Mouse (Mus musculus) C2C12 (cell line): ENCODE data around the gene Fam53b.

Source experiments
- CTCF ChIP-seq: IDR thresholded peaks from one replicate; pipeline ENCODE4 v1.5.1; 2011; ENCODE audit not compliant: control insufficient read depth, insufficient read depth, insufficient read length
- FOSL1 ChIP-seq: IDR thresholded peaks from one replicate; pipeline ENCODE4 v1.8.0; 2011; ENCODE audit warnings: mild to moderate bottlenecking, low read length; ENCODE audit not compliant: poor library complexity, insufficient read depth, severe bottlenecking
- MYOD1 ChIP-seq: IDR thresholded peaks from one replicate; pipeline ENCODE4 v1.6.1; 2011; ENCODE audit warnings: low read depth; ENCODE audit not compliant: control insufficient read depth, insufficient read length
- MYOG ChIP-seq: IDR thresholded peaks from one replicate; pipeline ENCODE4 v1.6.1; 2011; ENCODE audit not compliant: control insufficient read depth, insufficient read length; ENCODE audit errors: extremely low read depth
- USF1 ChIP-seq: IDR thresholded peaks from one replicate; pipeline ENCODE4 v1.6.1; 2011; ENCODE audit warnings: low read depth, mild to moderate bottlenecking, control low read depth, moderate library complexity

GRCm38 (mm10) chr7:132764896-132765491, 48.7 kb downstream of the Fam53b start:
- TF ChIP-seq CTCF (no peak), MYOD1 (no peak), MYOG (no peak), FOSL1 (no peak), USF1 (no peak)
